Mouse (Mus musculus) layer of hippocampus, postnatal 36 days (tissue): Measurements from ENCODE around the gene Itih5. TPM values are rescaled to one million over a fixed set of nuclear protein-coding genes. Genes with fewer than 3 reads are reported as not detected.

Experiments used
- total RNA-seq, 2 experiments: library from RNA; stranded (reverse); gene quantifications; 2 replicates each; pipeline ENCODE4 v1.2.3; 2021

The Itih5 gene
- total RNA-seq, 2 experiments from 2014 or later, result 11.9 to 15.0 TPM

Other genes with a start within 250 kb of the Itih5 start
- 10 to 100 TPM; 15.0 to 15.8 TPM for gene Taf3, start 105.0 kb upstream of the Itih5 start, total RNA-seq
- 100 to 1,000 TPM; 256 to 257 TPM for gene Atp5c1, start 73.1 kb upstream of the Itih5 start, total RNA-seq
- gene Kin, start 73.0 kb upstream of the Itih5 start, total RNA-seq, result 10 to 100 TPM; 12.4 TPM
- gene Itih2, start 22.2 kb upstream of the Itih5 start, total RNA-seq, result 1 to 10 TPM; 1.7 to 2.2 TPM
- 1 to 10 TPM; 3.7 to 6.1 TPM for gene Sfmbt2, start 216.9 kb downstream of the Itih5 start, total RNA-seq